Mouse (Mus musculus) mouse trophoblast stem cell (cell line): Measurements from ENCODE around the gene Fam213a.

ENCODE experiments used
- in situ Hi-C, 2 experiments: fragments of 300-500 bp; cut with MseI, MboI; formaldehyde crosslinking; loops; 2 replicates in 1 of 2; 3 replicates in 1 of 2; pipeline ENCODE4 v1.15.1; 2025

Fam213a gene

DNA sequence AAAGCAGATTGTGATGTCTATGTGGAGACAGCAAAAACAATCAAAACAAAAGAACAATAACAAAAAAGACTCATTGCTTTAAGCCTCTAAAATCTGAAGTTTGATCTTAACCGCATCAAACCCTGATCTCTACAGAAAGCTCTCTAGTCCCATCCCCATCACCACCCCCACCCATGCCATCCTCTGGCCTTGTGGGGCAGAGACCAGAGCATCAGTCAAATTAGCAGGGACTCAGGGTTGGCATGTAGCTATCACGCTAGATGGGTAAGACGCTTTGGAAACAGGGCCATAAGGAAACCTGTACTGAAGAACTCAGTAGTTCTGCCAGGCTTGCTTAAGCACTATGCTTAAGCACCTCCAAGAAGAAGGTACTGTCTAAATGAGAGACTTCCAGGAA, 49.4 kb downstream of the Fam213a start:
- in situ Hi-C loops: no loop called here

GRCm38 (mm10) chr14:40963501-40964213, 49.9 kb downstream of the Fam213a start:
- in situ Hi-C loops: no loop called here

DNA sequence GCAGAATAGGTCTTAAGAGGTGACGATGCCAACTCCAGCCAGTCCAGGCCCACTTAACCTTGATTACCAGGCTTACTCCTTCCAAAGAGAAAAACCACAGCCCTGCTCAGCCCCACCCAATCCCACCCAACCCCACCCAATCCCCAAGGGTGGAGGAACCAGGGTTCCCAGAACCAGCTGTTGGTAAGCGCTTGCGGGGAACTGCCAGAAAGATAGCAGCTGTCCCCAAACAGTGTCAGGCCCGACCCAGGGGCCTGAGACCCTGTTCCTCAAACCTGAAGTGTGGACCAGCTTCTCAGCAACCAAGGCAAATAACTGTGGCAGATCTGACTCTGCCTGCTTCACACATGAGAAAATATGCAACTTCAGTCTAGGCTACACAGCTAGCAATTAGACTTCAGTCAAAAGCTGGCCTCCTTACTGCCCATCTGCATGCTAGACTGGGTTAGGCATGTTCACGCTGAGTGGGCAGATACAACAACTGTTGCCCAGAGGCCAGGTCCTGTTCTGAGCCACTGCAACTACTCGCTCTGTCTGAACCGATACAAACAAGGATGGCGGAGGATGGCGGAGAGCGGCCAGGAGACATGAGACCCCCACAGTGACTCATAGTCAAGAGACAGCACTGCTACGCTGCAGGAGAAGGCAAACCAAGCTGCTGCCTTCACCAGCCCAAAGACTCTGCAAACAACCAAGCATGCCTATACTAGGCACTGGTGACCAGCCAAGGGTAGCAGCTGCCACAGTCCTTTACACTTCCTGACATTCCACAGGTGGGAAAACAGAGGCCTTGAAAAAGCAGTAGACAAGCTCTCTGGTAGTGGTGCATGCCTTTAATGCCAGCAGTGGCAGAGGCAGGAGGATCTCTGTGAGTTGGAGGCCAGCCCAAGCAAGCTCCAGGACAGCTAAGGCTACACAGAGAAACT, 51.0 kb downstream of the Fam213a start:
- in situ Hi-C loops: no loop called here

GRCm38 (mm10) chr14:40960237-40960636, 53.4 kb downstream of the Fam213a start:
- in situ Hi-C loops: no loop called here

- in situ Hi-C loops: no loop called here
Observed at GRCm38 (mm10) chr14:40959586-40959985, 54.0 kb downstream of the Fam213a start.

GRCm38 (mm10) chr14:40958986-40959381, 54.6 kb downstream of the Fam213a start:
- in situ Hi-C loops: no loop called here

DNA sequence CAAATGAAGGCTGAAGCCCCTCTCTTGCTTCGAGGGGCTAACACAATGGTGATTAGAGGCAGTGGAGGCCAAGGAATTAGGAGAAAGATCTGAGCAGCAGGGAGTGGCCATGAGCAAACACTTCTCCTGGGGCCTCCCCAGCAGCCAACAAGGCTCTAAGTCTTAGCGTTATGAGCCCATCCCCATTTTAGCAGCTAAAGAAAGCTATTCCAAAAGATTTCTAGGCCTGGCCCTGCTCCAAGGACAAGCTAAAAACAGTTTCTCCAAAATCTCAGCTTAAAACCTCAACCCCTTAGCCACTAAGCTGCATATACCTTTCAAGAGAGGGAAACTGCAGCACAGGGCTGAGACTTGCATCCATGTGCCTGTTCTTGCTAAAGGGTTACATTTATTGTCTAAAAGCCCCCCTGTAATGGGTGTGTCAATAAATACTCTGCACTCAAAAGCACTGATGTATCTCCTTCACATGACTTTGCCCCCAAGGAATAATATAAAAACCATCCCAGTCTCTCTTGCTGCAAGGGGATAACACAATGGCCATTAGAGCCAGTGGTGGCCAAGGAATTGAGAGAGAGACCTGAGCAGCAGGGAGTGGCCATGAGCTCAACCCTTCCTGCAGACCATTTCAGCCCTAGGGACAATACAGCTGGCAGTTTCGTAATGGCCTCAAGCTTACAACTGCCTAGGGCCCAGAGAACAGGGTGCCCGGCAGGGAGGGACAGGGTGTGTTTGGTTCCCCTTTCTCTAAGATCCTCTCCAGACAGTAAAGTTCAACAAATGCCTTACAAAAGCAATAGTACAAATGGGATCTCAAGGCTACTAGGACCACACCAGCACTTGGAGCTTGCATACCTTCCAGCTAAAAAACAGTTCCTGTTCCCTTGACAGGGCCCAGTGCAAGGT, 55.3 kb downstream of the Fam213a start:
- in situ Hi-C loops: no loop called here

GRCm38 (mm10) chr14:40957607-40958006, 56.0 kb downstream of the Fam213a start:
- in situ Hi-C loops: no loop called here

DNA sequence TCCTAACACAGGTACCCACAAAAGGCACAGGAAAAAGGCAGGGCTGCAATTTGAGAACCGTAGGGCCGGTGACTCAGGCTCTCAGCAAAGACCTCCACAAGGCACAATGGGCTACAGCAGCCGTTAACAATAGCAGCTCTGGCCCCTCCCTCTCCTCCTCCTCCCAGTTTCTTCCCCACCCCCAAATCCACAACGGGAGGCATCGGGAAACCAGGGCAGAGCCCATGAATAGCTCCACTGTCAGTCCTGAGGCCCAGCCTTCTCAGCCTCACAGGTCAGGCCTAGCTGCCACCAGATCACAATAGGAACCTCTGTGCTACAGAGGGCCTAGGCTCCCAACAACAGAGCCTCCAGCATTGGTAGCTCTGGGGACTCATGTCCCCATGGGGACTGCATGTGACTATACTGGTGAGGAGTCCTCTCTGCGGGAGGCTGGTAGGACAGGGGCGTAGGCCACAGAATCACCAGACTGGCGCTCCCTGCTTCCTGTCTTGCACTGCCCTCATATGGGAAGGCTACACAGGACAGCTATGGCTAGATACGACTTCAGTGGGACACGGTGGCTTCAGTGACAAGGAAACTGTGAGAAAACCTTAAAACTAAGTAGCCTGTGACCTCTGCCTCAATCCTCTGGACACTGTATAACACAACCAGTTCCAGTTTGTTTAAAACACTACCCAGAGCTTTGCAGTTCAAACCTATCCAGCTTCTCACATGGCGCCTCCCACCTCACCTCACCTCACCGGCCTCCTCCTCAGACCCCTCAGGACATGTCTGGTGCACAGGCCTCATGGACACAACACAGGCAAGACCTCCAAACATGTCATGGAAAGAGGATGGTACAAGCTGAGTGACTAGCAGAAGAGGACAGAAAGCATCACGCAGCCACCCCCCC, 57.1 kb downstream of the Fam213a start:
- in situ Hi-C loops: no loop called here

- in situ Hi-C loops: no loop called here
Observed at GRCm38 (mm10) chr14:40955596-40956251, 57.9 kb downstream of the Fam213a start.

DNA sequence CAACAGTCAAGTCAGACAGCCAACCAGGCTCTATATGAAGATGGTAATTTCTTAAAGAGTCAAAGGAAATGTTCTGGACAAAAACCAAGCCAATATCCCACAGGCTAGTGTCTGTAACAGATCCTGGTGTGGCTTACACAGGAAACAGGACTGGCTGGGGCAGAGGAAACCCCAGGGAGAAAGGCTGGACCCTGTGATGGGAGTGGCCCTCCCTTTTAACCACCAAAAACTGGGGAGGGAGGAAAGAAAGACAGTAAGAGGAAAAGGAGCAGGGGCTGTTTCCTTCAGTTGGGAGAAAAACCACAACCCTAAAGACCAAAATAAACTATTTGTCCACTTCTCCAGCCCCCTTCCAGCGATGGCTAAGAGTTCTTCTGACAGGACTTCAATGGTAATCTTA, 58.4 kb downstream of the Fam213a start:
- in situ Hi-C loops: no loop called here

GRCm38 (mm10) chr14:40953381-40953780, 60.2 kb downstream of the Fam213a start:
- in situ Hi-C loops: no loop called here

GRCm38 (mm10) chr14:40952715-40953114, 60.9 kb downstream of the Fam213a start:
- in situ Hi-C loops: no loop called here

DNA sequence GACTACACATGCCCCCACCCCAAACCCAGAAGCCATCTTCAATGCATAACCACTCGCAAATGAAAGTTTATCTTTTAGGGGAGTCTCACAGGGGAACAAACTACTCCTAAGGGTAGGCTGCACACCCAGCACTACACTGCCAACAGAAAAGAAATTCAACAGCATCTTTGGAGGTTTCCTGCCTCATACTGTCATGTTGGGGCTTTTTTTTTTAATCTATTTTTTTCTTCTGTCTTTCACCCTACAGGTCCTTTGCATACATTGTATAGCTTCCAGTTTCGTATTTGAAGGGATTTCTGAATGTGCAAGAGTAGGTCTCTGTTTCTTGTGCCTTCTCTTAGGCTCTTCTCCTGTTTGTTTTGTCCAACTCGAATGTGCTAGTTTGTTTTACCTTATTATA, 61.3 kb downstream of the Fam213a start:
- in situ Hi-C loops: no loop called here

DNA sequence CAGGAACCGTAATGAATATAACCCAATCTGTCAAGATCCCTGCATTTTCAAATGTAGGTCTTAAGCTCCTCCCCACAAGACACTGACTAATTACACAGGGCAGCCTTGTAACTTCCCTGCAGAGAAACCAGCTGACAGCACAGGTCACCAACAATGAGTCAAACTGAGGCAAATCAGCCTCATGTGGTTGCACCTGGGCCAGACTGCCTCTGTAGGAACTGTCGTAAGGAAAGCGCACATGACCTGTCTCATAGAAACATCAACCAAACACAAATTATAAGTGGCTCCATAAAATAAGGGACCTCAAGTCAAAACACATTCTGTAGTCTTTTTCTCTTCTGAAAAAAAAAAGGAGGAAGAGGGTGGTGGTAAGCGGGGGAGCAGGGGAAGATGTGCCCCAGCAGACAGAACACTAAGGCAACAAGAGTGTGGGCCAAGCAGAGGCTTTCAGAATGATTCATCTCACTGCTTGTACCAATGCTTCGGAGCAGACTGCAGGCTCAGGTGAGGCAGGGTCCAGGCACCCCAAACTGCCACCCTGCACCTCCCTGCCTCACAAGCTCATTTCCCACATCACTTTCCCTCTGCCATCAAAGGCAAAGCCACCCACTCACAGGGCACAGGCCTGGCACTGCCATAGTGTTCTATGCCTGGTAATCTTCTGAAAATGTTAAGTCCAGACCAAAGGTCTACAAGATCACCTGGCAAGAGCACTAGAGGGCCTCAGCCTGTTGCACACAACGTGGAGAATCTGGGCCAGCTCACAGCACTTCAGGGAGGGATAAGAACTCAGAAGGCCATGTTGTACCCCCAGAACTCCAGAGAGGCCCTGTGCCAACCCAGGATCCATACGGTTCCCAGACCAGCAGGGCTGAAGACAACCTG, 63.6 kb downstream of the Fam213a start:
- in situ Hi-C loops: no loop called here

DNA sequence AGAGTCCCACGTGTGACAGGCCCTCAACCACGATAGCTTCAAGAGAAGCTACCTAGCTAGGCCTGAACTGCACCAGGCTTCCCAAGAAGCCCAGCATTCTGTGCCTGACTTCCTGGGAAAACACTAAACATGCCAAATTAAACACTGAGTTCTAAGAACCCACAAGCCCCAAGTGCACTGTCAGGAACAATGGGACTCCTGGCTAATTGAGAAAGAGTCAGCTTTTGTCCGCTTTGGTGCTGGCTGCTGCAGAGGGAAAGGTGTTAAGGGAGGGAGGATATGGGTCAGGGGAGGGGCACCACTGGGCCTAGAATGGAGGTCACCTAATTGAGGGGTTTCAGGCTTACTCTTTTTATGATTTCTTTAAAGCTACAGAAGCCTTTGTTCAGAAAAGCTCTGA, 64.5 kb downstream of the Fam213a start:
- in situ Hi-C loops: no loop called here

- in situ Hi-C loops: no loop called here
Observed at GRCm38 (mm10) chr14:40948522-40948921, 65.1 kb downstream of the Fam213a start.

- in situ Hi-C loops: no loop called here
Observed at GRCm38 (mm10) chr14:40947431-40948394, 65.9 kb downstream of the Fam213a start.
